Mouse (Mus musculus): Measurements from ENCODE around the gene Golga7b.
A peak's percentile ranks its signal among the peaks of the same experiment; 100 is the strongest.

Gene Golga7b

GRCm38 (mm10) chr19:42303210-42303813 lies 55.9 kb downstream of the Golga7b start:
- no peak for DNase-seq (ENCODE audit: low read depth, low spot score)

- no peak for DNase-seq (ENCODE audit: low read depth, low spot score)
These were observed 57.1 kb downstream of the Golga7b start for GRCm38 (mm10) chr19:42304506-42304905.

GRCm38 (mm10) chr19:42305746-42306145 lies 58.4 kb downstream of the Golga7b start:
- no peak for DNase-seq (ENCODE audit: low read depth, low spot score)

- no peak for DNase-seq (ENCODE audit: low read depth, low spot score)
These were observed 58.8 kb downstream of the Golga7b start for GRCm38 (mm10) chr19:42306202-42306601.

- DNase-seq (ENCODE audit: low read depth, low spot score), result no peak
These were observed 59.6 kb downstream of the Golga7b start for GRCm38 (mm10) chr19:42307019-42307418.

- DNase-seq (ENCODE audit: low read depth, low spot score), result no peak
These were observed 61.6 kb downstream of the Golga7b start for GRCm38 (mm10) chr19:42308931-42309330.

GRCm38 (mm10) chr19:42311332-42311731 lies 64.0 kb downstream of the Golga7b start:
- DNase-seq (ENCODE audit: low read depth, low spot score), result no peak

GRCm38 (mm10) chr19:42312191-42312590 lies 64.8 kb downstream of the Golga7b start:
- no peak for DNase-seq (ENCODE audit: low read depth, low spot score)

GRCm38 (mm10) chr19:42315070-42315679 lies 67.8 kb downstream of the Golga7b start:
- DNase-seq (ENCODE audit: low read depth, low spot score), result no peak

GRCm38 (mm10) chr19:42315914-42316313 lies 68.5 kb downstream of the Golga7b start:
- DNase-seq (ENCODE audit: low read depth, low spot score), result peak; percentile 69

- DNase-seq (ENCODE audit: low read depth, low spot score), result no peak
These were observed 69.2 kb downstream of the Golga7b start for GRCm38 (mm10) chr19:42316525-42316924.

- no peak for DNase-seq (ENCODE audit: low read depth, low spot score)
These were observed 69.6 kb downstream of the Golga7b start for GRCm38 (mm10) chr19:42316998-42317397.

GRCm38 (mm10) chr19:42317648-42318425 lies 70.5 kb downstream of the Golga7b start:
- no peak for DNase-seq (ENCODE audit: low read depth, low spot score)

All from embryo, embryonic 11.5 days (tissue).